Mouse (Mus musculus): ENCODE measurements around the gene Fam189a1. TPM values are rescaled to one million over a fixed set of nuclear protein-coding genes. Genes with fewer than 3 reads are reported as not detected.

The Fam189a1 gene
- polyA plus RNA-seq, 1 experiment = 17.1 TPM

DNA sequence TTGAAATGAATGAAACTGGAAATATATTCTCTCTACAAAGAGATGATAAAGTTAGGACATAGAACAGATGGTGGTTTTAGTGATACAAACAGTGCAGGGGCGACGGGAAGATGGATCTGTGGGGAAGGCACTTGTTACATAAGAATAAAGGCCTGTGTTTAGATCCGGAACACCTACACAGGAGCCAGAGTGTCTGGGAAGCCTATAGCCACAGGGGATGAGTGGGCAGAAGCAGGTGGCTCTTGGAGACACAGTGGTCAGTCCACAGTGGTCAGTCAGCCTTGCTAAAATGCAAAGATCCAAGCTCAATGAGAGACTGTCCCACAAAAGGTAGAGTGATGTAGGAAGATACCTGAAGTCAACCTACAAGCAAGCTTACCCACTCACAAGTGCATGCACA is 32.6 kb downstream of the Fam189a1 start:
- TF ChIP-seq CTCF (IDR thresholded peaks at IDR 0.05; ENCODE audit: borderline replicate concordance, insufficient read depth, low read depth, low read length) (no peak), POLR2A (IDR thresholded peaks at IDR 0.05; ENCODE audit: borderline replicate concordance, insufficient read depth, low read length) (no peak)
- no peak for DNase-seq
- no peaks in the 10 kb centered on the region; the same call in 1 of the 2 replicates for H3K27me3 ChIP-seq (ENCODE audit: control insufficient read depth, insufficient read depth, low read length)
- H3K4me3 ChIP-seq (replicated peaks; ENCODE audit: insufficient read depth, low read depth, low read length) = no peak overlapping the region
- no peak overlapping the region for H3K27ac ChIP-seq (ENCODE audit: insufficient read depth, low read length)
- 64% methylated on average over 3 of the region's 3 CpGs for WGBS
- H3K4me1 ChIP-seq (ENCODE audit: control insufficient read depth, insufficient read depth, low read length) = no peaks in the 10 kb centered on the region

DNA sequence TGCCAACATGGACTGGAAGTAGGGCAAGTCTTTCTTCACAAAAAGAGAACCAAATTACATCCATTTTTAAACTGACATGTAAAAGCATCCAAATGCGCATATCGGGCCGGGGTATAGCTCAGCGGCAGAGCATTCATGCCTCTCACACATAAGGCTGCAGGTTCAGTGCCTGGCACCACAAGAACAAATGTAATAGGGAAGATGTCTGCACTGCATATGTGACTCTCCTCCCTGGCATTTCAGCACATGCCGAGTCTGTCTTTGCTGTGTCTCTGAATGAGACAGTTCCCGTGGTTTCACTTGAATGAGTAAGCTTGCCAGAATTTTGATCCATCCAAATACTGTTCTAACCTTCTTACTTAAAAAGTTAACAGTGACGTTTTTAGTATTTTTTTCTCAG is 39.5 kb downstream of the Fam189a1 start:
- H3K4me3 ChIP-seq (replicated peaks; ENCODE audit: insufficient read depth, low read depth, low read length) = no peak overlapping the region
- no peak overlapping the region for H3K27ac ChIP-seq (ENCODE audit: insufficient read depth, low read length)
- no peaks in the 10 kb centered on the region for H3K4me1 ChIP-seq (ENCODE audit: control insufficient read depth, insufficient read depth, low read length)
- TF ChIP-seq CTCF (IDR thresholded peaks at IDR 0.05; ENCODE audit: borderline replicate concordance, insufficient read depth, low read depth, low read length) (no peak), POLR2A (IDR thresholded peaks at IDR 0.05; ENCODE audit: borderline replicate concordance, insufficient read depth, low read length) (no peak)
- no peak for DNase-seq
- no peaks in the 10 kb centered on the region; the same call in 1 of the 2 replicates for H3K27me3 ChIP-seq (ENCODE audit: control insufficient read depth, insufficient read depth, low read length)
- WGBS = 87% methylated on average over 7 of the region's 7 CpGs

- TF ChIP-seq POLR2A (IDR thresholded peaks at IDR 0.05; ENCODE audit: borderline replicate concordance, insufficient read depth, low read length) (no peak), CTCF (IDR thresholded peaks at IDR 0.05; ENCODE audit: borderline replicate concordance, insufficient read depth, low read depth, low read length) (no peak)
- Histone ChIP-seq H3K4me1 (ENCODE audit: control insufficient read depth, insufficient read depth, low read length) (no peaks in the 10 kb centered on the region), H3K27ac (ENCODE audit: insufficient read depth, low read length) (no peak overlapping the region), H3K4me3 (replicated peaks; ENCODE audit: insufficient read depth, low read depth, low read length) (no peak overlapping the region), H3K27me3 (ENCODE audit: control insufficient read depth, insufficient read depth, low read length) (no peaks in the 10 kb centered on the region; the same call in 1 of the 2 replicates)
- DNase-seq = no peak
- 59% methylated on average over 3 of the region's 3 CpGs for WGBS
Observed at GRCm38 (mm10) chr7:65115366-65115765, 41.0 kb downstream of the Fam189a1 start.

DNA sequence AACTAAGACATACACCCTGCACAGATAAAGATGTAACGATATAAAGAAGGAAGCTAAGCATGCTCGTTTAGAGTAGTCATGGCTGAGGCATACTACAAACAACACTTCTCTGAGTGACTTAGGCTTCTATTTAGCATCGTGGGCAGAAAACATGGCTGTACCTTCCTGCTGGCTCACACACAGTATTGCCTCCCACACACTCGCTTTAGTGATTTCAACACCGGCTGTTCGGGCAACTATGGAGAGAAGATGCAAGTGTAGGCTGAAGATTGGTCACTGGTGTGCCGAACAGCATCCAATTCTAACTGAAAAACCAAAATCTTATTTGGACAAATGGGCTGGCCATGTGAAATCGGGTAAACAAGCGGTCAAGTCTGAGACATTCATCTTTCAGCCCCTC is 44.7 kb downstream of the Fam189a1 start:
- no peak for DNase-seq
- no peaks in the 10 kb centered on the region; the same call in 1 of the 2 replicates for H3K27me3 ChIP-seq (ENCODE audit: control insufficient read depth, insufficient read depth, low read length)
- no peak overlapping the region for H3K27ac ChIP-seq (ENCODE audit: insufficient read depth, low read length)
- no peaks in the 10 kb centered on the region for H3K4me1 ChIP-seq (ENCODE audit: control insufficient read depth, insufficient read depth, low read length)
- 96% methylated on average over 9 of the region's 9 CpGs for WGBS
- H3K4me3 ChIP-seq (replicated peaks; ENCODE audit: insufficient read depth, low read depth, low read length) = no peak overlapping the region
- TF ChIP-seq POLR2A (IDR thresholded peaks at IDR 0.05; ENCODE audit: borderline replicate concordance, insufficient read depth, low read length) = no peak

DNA sequence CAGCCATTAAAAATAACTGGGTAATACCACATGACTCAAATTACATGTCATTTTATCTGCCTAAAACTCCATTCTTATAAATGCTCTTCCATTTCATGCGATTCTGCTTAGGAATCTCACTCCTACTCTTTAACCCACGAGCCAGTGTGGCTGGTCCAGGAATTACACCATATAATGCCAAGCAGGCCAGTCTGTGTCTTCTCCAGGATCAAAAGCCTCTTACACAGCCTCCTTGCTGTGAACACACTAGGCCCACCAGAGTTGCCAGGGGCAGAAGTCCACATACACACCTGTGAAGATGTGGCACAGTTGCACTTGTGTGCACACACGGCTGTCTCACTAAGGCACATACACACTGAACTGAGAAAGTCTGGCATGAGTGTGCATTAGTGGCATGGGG is 50.8 kb downstream of the Fam189a1 start:
- DNase-seq = peak; percentile 30 to 31
- TF ChIP-seq POLR2A (IDR thresholded peaks at IDR 0.05; ENCODE audit: borderline replicate concordance, insufficient read depth, low read length) (no peak), CTCF (IDR thresholded peaks at IDR 0.05; ENCODE audit: borderline replicate concordance, insufficient read depth, low read depth, low read length) (no peak)

GRCm38 (mm10) chr7:65105097-65105467 is 51.3 kb downstream of the Fam189a1 start:
- peak; percentile 89 to 91 for DNase-seq
- Histone ChIP-seq H3K4me3 (replicated peaks; ENCODE audit: insufficient read depth, low read depth, low read length) (peak overlapping the region; percentile 19), H3K4me1 (ENCODE audit: control insufficient read depth, insufficient read depth, low read length) (peaks cover 12% of the 10 kb centered on the region), H3K27ac (ENCODE audit: insufficient read depth, low read length) (no peak overlapping the region), H3K27me3 (ENCODE audit: control insufficient read depth, insufficient read depth, low read length) (no peaks in the 10 kb centered on the region)
- WGBS = 7% methylated on average over 4 of the region's 4 CpGs
- TF ChIP-seq CTCF (IDR thresholded peaks at IDR 0.05; ENCODE audit: borderline replicate concordance, insufficient read depth, low read depth, low read length) = no peak
- no peak for TF ChIP-seq POLR2A (IDR thresholded peaks at IDR 0.05; ENCODE audit: borderline replicate concordance, insufficient read depth, low read length)

More for the DNA sequence above, 50.8 kb downstream of the Fam189a1 start:
- Histone ChIP-seq H3K4me1 (ENCODE audit: control insufficient read depth, insufficient read depth, low read length) (peaks cover 12% of the 10 kb centered on the region), H3K27me3 (ENCODE audit: control insufficient read depth, insufficient read depth, low read length) (no peaks in the 10 kb centered on the region), H3K4me3 (replicated peaks; ENCODE audit: insufficient read depth, low read depth, low read length) (no peak overlapping the region), H3K27ac (ENCODE audit: insufficient read depth, low read length) (no peak overlapping the region)
- WGBS = 28% methylated on average over 3 of the region's 3 CpGs

- H3K27ac ChIP-seq (ENCODE audit: insufficient read depth, low read length) = no peak overlapping the region
- H3K4me3 ChIP-seq (replicated peaks; ENCODE audit: insufficient read depth, low read depth, low read length) = no peak overlapping the region
- peaks cover 12% of the 10 kb centered on the region for H3K4me1 ChIP-seq (ENCODE audit: control insufficient read depth, insufficient read depth, low read length)
- TF ChIP-seq POLR2A (IDR thresholded peaks at IDR 0.05; ENCODE audit: borderline replicate concordance, insufficient read depth, low read length) (no peak), CTCF (IDR thresholded peaks at IDR 0.05; ENCODE audit: borderline replicate concordance, insufficient read depth, low read depth, low read length) (no peak)
- WGBS = 43% methylated on average over 17 of the region's 17 CpGs
- H3K27me3 ChIP-seq (ENCODE audit: control insufficient read depth, insufficient read depth, low read length) = no peaks in the 10 kb centered on the region
- DNase-seq = peak in 1 of 2 experiments; percentile 36
Observed at GRCm38 (mm10) chr7:65104207-65105096, 51.9 kb downstream of the Fam189a1 start.

GRCm38 (mm10) chr7:65101661-65102060 is 54.7 kb downstream of the Fam189a1 start:
- Histone ChIP-seq H3K4me3 (replicated peaks; ENCODE audit: insufficient read depth, low read depth, low read length) (no peak overlapping the region), H3K4me1 (ENCODE audit: control insufficient read depth, insufficient read depth, low read length) (peaks cover 12% of the 10 kb centered on the region), H3K27ac (ENCODE audit: insufficient read depth, low read length) (no peak overlapping the region), H3K27me3 (ENCODE audit: control insufficient read depth, insufficient read depth, low read length) (no peaks in the 10 kb centered on the region)
- no peak for TF ChIP-seq POLR2A (IDR thresholded peaks at IDR 0.05; ENCODE audit: borderline replicate concordance, insufficient read depth, low read length)
- no peak for TF ChIP-seq CTCF (IDR thresholded peaks at IDR 0.05; ENCODE audit: borderline replicate concordance, insufficient read depth, low read depth, low read length)
- no peak for DNase-seq
- WGBS = 83% methylated on average over 2 of the region's 2 CpGs
